In genomic region chr11:101968311-101968710, GRCm38 (mm10) we compare ENCODE assay signal across 17 mouse cellular contexts. TPM values are rescaled to one million over a fixed set of nuclear protein-coding genes. Genes with fewer than 3 reads are reported as not detected.
DNase-seq lines count a peak whose midpoint lies in the region; ATAC-seq and TF ChIP-seq lines count a peak whose summit lies in the region.
"Had no signal": no experiment of that assay in that cellular context is flagged by ENCODE, and none has a peak within 500 bp of the region (broad histone marks: within the 10 kb centered on the region; RNA-seq: fewer than 3 reads in every experiment).

No protein-coding gene starts in this region.

- H3K9me3 ChIP-seq in forebrain, embryonic 15.5 days: no peaks in the 10 kb centered on the region
- H3K9me3 ChIP-seq in forebrain, embryonic 16.5 days (ENCODE audit: control insufficient read depth, low read length): no peaks in the 10 kb centered on the region
- H3K9me3 ChIP-seq in hindbrain, embryonic 12.5 days (replicated peaks): no peaks in the 10 kb centered on the region
- H3K9me3 ChIP-seq in hindbrain, postnatal 0 days (ENCODE audit: low read length): no peaks in the 10 kb centered on the region
- no peaks in the 10 kb centered on the region for H3K9me3 ChIP-seq in stomach, embryonic 16.5 days (replicated peaks; ENCODE audit: control insufficient read depth, low read length)
- H3K9me3 ChIP-seq in stomach, postnatal 0 days (ENCODE audit: control insufficient read depth, low read length): no peaks in the 10 kb centered on the region

- WGBS in forebrain, embryonic 15.5 days: 16% methylated on average over 7 of the region's 7 CpGs
- 8% methylated on average over 7 of the region's 7 CpGs for WGBS in forebrain, embryonic 16.5 days
- WGBS in hindbrain, embryonic 12.5 days: 3% methylated on average over 7 of the region's 7 CpGs
- 15% methylated on average over 7 of the region's 7 CpGs for WGBS in hindbrain, postnatal 0 days
- 9% methylated on average over 7 of the region's 7 CpGs for WGBS in stomach, embryonic 16.5 days
- 17% methylated on average over 7 of the region's 7 CpGs for WGBS in stomach, postnatal 0 days

- H3K4me2 ChIP-seq in forebrain, embryonic 15.5 days (replicated peaks): no peak overlapping the region
- H3K4me2 ChIP-seq in forebrain, embryonic 16.5 days (ENCODE audit: low read length): no peak overlapping the region
- H3K4me2 ChIP-seq in hindbrain, embryonic 12.5 days (replicated peaks): no peak overlapping the region
- no peak overlapping the region for H3K4me2 ChIP-seq in hindbrain, postnatal 0 days (ENCODE audit: low read depth, low read length)
- H3K4me2 ChIP-seq in stomach, embryonic 16.5 days (ENCODE audit: low read depth, low read length): no peak overlapping the region
- H3K4me2 ChIP-seq in stomach, postnatal 0 days (replicated peaks; ENCODE audit: low read depth): no peak overlapping the region

- no peak for TF ChIP-seq CTCF in hindbrain, postnatal 0 days (IDR thresholded peaks at IDR 0.05; ENCODE audit: low read depth)
- no peak for TF ChIP-seq CTCF in stomach, postnatal 0 days (IDR thresholded peaks at IDR 0.05; ENCODE audit: low read depth)

- H3K4me1 ChIP-seq in forebrain, embryonic 15.5 days: peaks cover 17% of the 10 kb centered on the region
- H3K4me1 ChIP-seq in forebrain, embryonic 16.5 days (replicated peaks; ENCODE audit: control insufficient read depth, insufficient read depth, low read length): peaks cover 15% of the 10 kb centered on the region
- H3K4me1 ChIP-seq in hindbrain, embryonic 12.5 days: peaks cover 38% of the 10 kb centered on the region
- 0 out of 2 replicates have a peak, but pooled peaks cover 4% of the 10 kb centered on the region for H3K4me1 ChIP-seq in hindbrain, postnatal 0 days (ENCODE audit: insufficient read depth, low read length)
- peaks cover 6% of the 10 kb centered on the region; the same call in 1 of the 2 replicates for H3K4me1 ChIP-seq in stomach, embryonic 16.5 days (ENCODE audit: control insufficient read depth, insufficient read depth, low read length)
- H3K4me1 ChIP-seq in stomach, postnatal 0 days (replicated peaks; ENCODE audit: control insufficient read depth, insufficient read depth): 0 out of 2 replicates have a peak, but pooled peaks cover 2% of the 10 kb centered on the region

- H3K4me3 ChIP-seq in forebrain, embryonic 15.5 days: no peak overlapping the region
- H3K4me3 ChIP-seq in forebrain, embryonic 16.5 days (replicated peaks; ENCODE audit: low read length): no peak overlapping the region
- no peak overlapping the region for H3K4me3 ChIP-seq in hindbrain, embryonic 12.5 days
- no peak overlapping the region for H3K4me3 ChIP-seq in hindbrain, postnatal 0 days (ENCODE audit: low read length)
- no peak overlapping the region for H3K4me3 ChIP-seq in stomach, embryonic 16.5 days (replicated peaks; ENCODE audit: low read length)
- no peak overlapping the region for H3K4me3 ChIP-seq in stomach, postnatal 0 days (ENCODE audit: low read depth, low read length)
- H3K4me3 ChIP-seq: erythroblast, embryonic 14.5 days had no signal

- no peak for TF ChIP-seq EP300 in stomach, postnatal 0 days (optimal IDR thresholded peaks at IDR 0.05)

- H3K36me3 ChIP-seq in forebrain, embryonic 15.5 days: no peaks in the 10 kb centered on the region
- H3K36me3 ChIP-seq in forebrain, embryonic 16.5 days (ENCODE audit: control insufficient read depth, insufficient read depth): no peaks in the 10 kb centered on the region
- H3K36me3 ChIP-seq in hindbrain, embryonic 12.5 days: no peaks in the 10 kb centered on the region
- no peaks in the 10 kb centered on the region for H3K36me3 ChIP-seq in hindbrain, postnatal 0 days (ENCODE audit: insufficient read depth, low read length)
- H3K36me3 ChIP-seq in stomach, embryonic 16.5 days (ENCODE audit: control insufficient read depth, insufficient read depth, low read length): no peaks in the 10 kb centered on the region
- no peaks in the 10 kb centered on the region for H3K36me3 ChIP-seq in stomach, postnatal 0 days (ENCODE audit: control insufficient read depth, insufficient read depth, low read length)

- no peak for DNase-seq in hindbrain, postnatal 0 days (ENCODE audit: low spot score)
- no peak for DNase-seq in stomach, postnatal 0 days (ENCODE audit: low spot score)
- no peak for DNase-seq in layer of hippocampus, adult 8-10 months (ENCODE audit: low spot score in 2 of 2)

- H3K9ac ChIP-seq in forebrain, embryonic 15.5 days (replicated peaks): no peak overlapping the region
- H3K9ac ChIP-seq in forebrain, embryonic 16.5 days (replicated peaks; ENCODE audit: low read depth, low read length): no peak overlapping the region
- H3K9ac ChIP-seq in hindbrain, embryonic 12.5 days: no peak overlapping the region
- no peak overlapping the region for H3K9ac ChIP-seq in hindbrain, postnatal 0 days (replicated peaks; ENCODE audit: low read length)
- no peak overlapping the region for H3K9ac ChIP-seq in stomach, embryonic 16.5 days (ENCODE audit: low read length)
- no peak overlapping the region for H3K9ac ChIP-seq in stomach, postnatal 0 days (ENCODE audit: low read length)

- H3K27ac ChIP-seq in forebrain, embryonic 15.5 days (replicated peaks): no peak overlapping the region
- no peak overlapping the region for H3K27ac ChIP-seq in forebrain, embryonic 16.5 days (ENCODE audit: low read length)
- no peak overlapping the region for H3K27ac ChIP-seq in hindbrain, embryonic 12.5 days
- no peak overlapping the region for H3K27ac ChIP-seq in hindbrain, postnatal 0 days
- no peak overlapping the region for H3K27ac ChIP-seq in stomach, embryonic 16.5 days (ENCODE audit: low read length)
- H3K27ac ChIP-seq in stomach, postnatal 0 days (replicated peaks): no peak overlapping the region

- 0 out of 2 replicates have a peak, but pooled peaks have one; percentile 5 for ATAC-seq in forebrain, embryonic 15.5 days (replicated peaks)
- no peak for ATAC-seq in forebrain, embryonic 16.5 days
- 0 out of 2 replicates have a peak, but pooled peaks have one; percentile 5 for ATAC-seq in hindbrain, embryonic 12.5 days (ENCODE audit: low FRiP score)
- no peak for ATAC-seq in hindbrain, postnatal 0 days
- 0 out of 2 replicates have a peak, but pooled peaks have one; percentile 26 for ATAC-seq in stomach, embryonic 16.5 days (ENCODE audit: insufficient read depth, low FRiP score)
- ATAC-seq in stomach, postnatal 0 days (ENCODE audit: low FRiP score, low TSS enrichment): no peak
- ATAC-seq: activated CD4-positive, CD25-positive, alpha-beta regulatory T cell, adult 4 months; inflammation-experienced regulatory T-cells, adult 6 months had no signal

- H3K27me3 ChIP-seq in forebrain, embryonic 15.5 days: peaks cover 37% of the 10 kb centered on the region
- peaks cover 33% of the 10 kb centered on the region for H3K27me3 ChIP-seq in forebrain, embryonic 16.5 days (replicated peaks; ENCODE audit: control insufficient read depth, insufficient read depth, low read length)
- peaks cover 48% of the 10 kb centered on the region for H3K27me3 ChIP-seq in hindbrain, embryonic 12.5 days
- H3K27me3 ChIP-seq in hindbrain, postnatal 0 days (ENCODE audit: insufficient read depth, low read length): peaks cover 26% of the 10 kb centered on the region
- peaks cover 34% of the 10 kb centered on the region for H3K27me3 ChIP-seq in stomach, embryonic 16.5 days (ENCODE audit: control insufficient read depth, insufficient read depth, low read length)
- peaks cover 19% of the 10 kb centered on the region; the same call in 1 of the 2 replicates for H3K27me3 ChIP-seq in stomach, postnatal 0 days (ENCODE audit: control insufficient read depth, insufficient read depth, low read length)

RNA-seq across cellular contexts. Expression of gene Sost, which starts 1.5 kb away (rescaled TPM):
- not detected in 2 replicates for polyA plus RNA-seq in forebrain, embryonic 15.5 days (2015; fragmentation: Nextera tagmentation; extraction: Ambion mirVana)
- polyA plus RNA-seq in forebrain, embryonic 16.5 days (2015; fragmentation: Nextera tagmentation; extraction: Ambion mirVana): 0.11 TPM in 1 of 2 replicates, not detected in the other
- 0.46 and 0.79 TPM in 2 replicates for polyA plus RNA-seq in hindbrain, embryonic 12.5 days (2016; fragmentation: Nextera tagmentation; extraction: Ambion mirVana)
- 0.22 TPM in 1 of 2 replicates, not detected in the other for total RNA-seq in hindbrain, postnatal 0 days (2014; rRNA removed)
- 0.14 and 0.16 TPM in 2 replicates for polyA plus RNA-seq in hindbrain, postnatal 0 days (2015; fragmentation: Nextera tagmentation; extraction: Ambion mirVana)
- not detected in 2 replicates for polyA plus RNA-seq in stomach, embryonic 16.5 days (2015; fragmentation: Nextera tagmentation; extraction: Ambion mirVana)
- polyA plus RNA-seq in stomach, postnatal 0 days (2015; fragmentation: Nextera tagmentation; extraction: Ambion mirVana): 0.08 TPM in 1 of 2 replicates, not detected in the other
- total RNA-seq in layer of hippocampus, adult 8-10 months (2022): under 1 TPM in 1 of 4 experiments, not detected in 3; 0.22 TPM
- total RNA-seq: left cerebral cortex, adult 18-20 months; megakaryocyte, adult 5-6 weeks; MEL; neutrophil, adult 5-6 weeks had no signal
- polyA plus RNA-seq: activated CD4-positive, CD25-positive, alpha-beta regulatory T cell, adult 4 months; erythroblast, embryonic 14.5 days; inflammation-experienced regulatory T-cells, adult 6 months had no signal

RNA-seq across cellular contexts. Expression of gene Cfap97d1, which starts 15.8 kb away (rescaled TPM):
- not detected in 2 replicates for polyA plus RNA-seq in forebrain, embryonic 15.5 days (2015; fragmentation: Nextera tagmentation; extraction: Ambion mirVana)
- not detected in 2 replicates for polyA plus RNA-seq in forebrain, embryonic 16.5 days (2015; fragmentation: Nextera tagmentation; extraction: Ambion mirVana)
- polyA plus RNA-seq in hindbrain, embryonic 12.5 days (2016; fragmentation: Nextera tagmentation; extraction: Ambion mirVana): not detected in 2 replicates
- total RNA-seq in hindbrain, postnatal 0 days (2014; rRNA removed): not detected in 2 replicates
- polyA plus RNA-seq in hindbrain, postnatal 0 days (2015; fragmentation: Nextera tagmentation; extraction: Ambion mirVana): not detected in 2 replicates
- polyA plus RNA-seq in stomach, embryonic 16.5 days (2015; fragmentation: Nextera tagmentation; extraction: Ambion mirVana): not detected in 2 replicates
- not detected in 2 replicates for polyA plus RNA-seq in stomach, postnatal 0 days (2015; fragmentation: Nextera tagmentation; extraction: Ambion mirVana)
- total RNA-seq in layer of hippocampus, adult 8-10 months (2022): not detected
- total RNA-seq: adrenal gland, postnatal 4 days; left cerebral cortex, adult 18-20 months; megakaryocyte, adult 5-6 weeks; MEL; neutrophil, adult 5-6 weeks had no signal
- polyA plus RNA-seq: activated CD4-positive, CD25-positive, alpha-beta regulatory T cell, adult 4 months; erythroblast, embryonic 14.5 days; inflammation-experienced regulatory T-cells, adult 6 months; limb, embryonic 14.5 days; spleen, adult 2 months had no signal

RNA-seq across cellular contexts. Expression of gene Dusp3, which starts 18.5 kb away (rescaled TPM):
- 11.0 and 13.0 TPM in 2 replicates for polyA plus RNA-seq in forebrain, embryonic 15.5 days (2015; fragmentation: Nextera tagmentation; extraction: Ambion mirVana)
- 12.7 and 14.5 TPM in 2 replicates for polyA plus RNA-seq in forebrain, embryonic 16.5 days (2015; fragmentation: Nextera tagmentation; extraction: Ambion mirVana)
- 11.4 and 12.9 TPM in 2 replicates for polyA plus RNA-seq in hindbrain, embryonic 12.5 days (2016; fragmentation: Nextera tagmentation; extraction: Ambion mirVana)
- total RNA-seq in hindbrain, postnatal 0 days (2014; rRNA removed): 52.0 and 80.7 TPM in 2 replicates
- 44.7 and 45.2 TPM in 2 replicates for polyA plus RNA-seq in hindbrain, postnatal 0 days (2015; fragmentation: Nextera tagmentation; extraction: Ambion mirVana)
- polyA plus RNA-seq in stomach, embryonic 16.5 days (2015; fragmentation: Nextera tagmentation; extraction: Ambion mirVana): 26.1 and 26.3 TPM in 2 replicates
- 21.7 and 22.8 TPM in 2 replicates for polyA plus RNA-seq in stomach, postnatal 0 days (2015; fragmentation: Nextera tagmentation; extraction: Ambion mirVana)
- 100 to 1,000 TPM; 151 to 190 (median 164) TPM for total RNA-seq in layer of hippocampus, adult 8-10 months (2022)

RNA-seq across cellular contexts. Expression of gene Mpp3, which starts 60.0 kb away (rescaled TPM):
- polyA plus RNA-seq in forebrain, embryonic 15.5 days (2015; fragmentation: Nextera tagmentation; extraction: Ambion mirVana): 46.2 and 48.5 TPM in 2 replicates
- 49.3 and 55.2 TPM in 2 replicates for polyA plus RNA-seq in forebrain, embryonic 16.5 days (2015; fragmentation: Nextera tagmentation; extraction: Ambion mirVana)
- 35.6 and 36.2 TPM in 2 replicates for polyA plus RNA-seq in hindbrain, embryonic 12.5 days (2016; fragmentation: Nextera tagmentation; extraction: Ambion mirVana)
- total RNA-seq in hindbrain, postnatal 0 days (2014; rRNA removed): 73.5 and 81.3 TPM in 2 replicates
- polyA plus RNA-seq in hindbrain, postnatal 0 days (2015; fragmentation: Nextera tagmentation; extraction: Ambion mirVana): 53.8 and 54.1 TPM in 2 replicates
- 7.4 and 9.6 TPM in 2 replicates for polyA plus RNA-seq in stomach, embryonic 16.5 days (2015; fragmentation: Nextera tagmentation; extraction: Ambion mirVana)
- 3.3 and 3.4 TPM in 2 replicates for polyA plus RNA-seq in stomach, postnatal 0 days (2015; fragmentation: Nextera tagmentation; extraction: Ambion mirVana)
- total RNA-seq in layer of hippocampus, adult 8-10 months (2022): 100 to 1,000 TPM in 1 of 4 experiments, 10 to 100 TPM in 3; 88.8 to 102 (median 95.8) TPM
- total RNA-seq: megakaryocyte, adult 5-6 weeks; neutrophil, adult 5-6 weeks had no signal
- polyA plus RNA-seq: erythroblast, embryonic 14.5 days had no signal

Comparison
In these comparisons a context has a peak if more than half of its experiments do, and no peak if none do; other contexts are left out.
1. ATAC-seq: peak in forebrain, embryonic 15.5 days (single experiment), hindbrain, embryonic 12.5 days (single experiment) and stomach, embryonic 16.5 days (single experiment); none in forebrain, embryonic 16.5 days (single experiment), hindbrain, postnatal 0 days (single experiment) and stomach, postnatal 0 days (single experiment).